13 mouse cellular contexts compared by ENCODE assay signal in the genomic region with DNA sequence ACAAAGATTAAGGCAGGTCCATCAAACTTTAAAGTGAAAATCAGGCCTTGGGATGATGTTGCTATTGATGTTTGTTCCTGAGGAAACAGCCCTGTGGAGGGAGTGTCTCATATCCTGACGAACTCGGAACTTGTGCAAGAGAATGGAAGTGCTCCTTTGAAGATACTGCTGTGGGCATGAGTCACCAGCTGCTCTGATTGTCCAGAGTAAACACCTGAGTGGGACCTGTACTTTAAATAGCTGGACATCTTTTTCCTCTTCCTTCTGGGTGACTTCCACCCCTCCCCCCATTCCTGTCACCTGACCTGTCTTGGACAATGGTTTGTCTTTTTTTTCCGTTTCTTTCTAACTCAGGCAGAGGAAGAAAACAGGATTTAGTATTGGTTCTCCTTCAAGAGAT. TPM values are rescaled to one million over a fixed set of nuclear protein-coding genes. Genes with fewer than 3 reads are reported as not detected.
DNase-seq lines count a peak whose midpoint lies in the region; ATAC-seq lines count a peak whose summit lies in the region.
"Had no signal": no experiment of that assay in that cellular context is flagged by ENCODE, and none has a peak within 500 bp of the region (broad histone marks: within the 10 kb centered on the region; RNA-seq: fewer than 3 reads in every experiment).

No protein-coding gene starts in this region.

- ATAC-seq in heart, embryonic 11.5 days (replicated peaks; ENCODE audit: insufficient number of reproducible peaks, low FRiP score, low TSS enrichment): no peak
- no peak for ATAC-seq in kidney, embryonic 15.5 days (replicated peaks; ENCODE audit: low FRiP score)
- ATAC-seq: inflammation-experienced regulatory T-cells, adult 6 months; midbrain, embryonic 16.5 days had no signal

- H3K4me3 ChIP-seq in heart, embryonic 11.5 days (ENCODE audit: low read depth, low read length): no peak overlapping the region
- no peak overlapping the region for H3K4me3 ChIP-seq in kidney, embryonic 15.5 days (replicated peaks)
- H3K4me3 ChIP-seq: embryonic facial prominence, embryonic 15.5 days had no signal

- H3K36me3 ChIP-seq in heart, embryonic 11.5 days (ENCODE audit: control insufficient read depth, insufficient read depth, low read length): no peaks in the 10 kb centered on the region
- no peaks in the 10 kb centered on the region for H3K36me3 ChIP-seq in kidney, embryonic 15.5 days
- H3K36me3 ChIP-seq: embryonic facial prominence, embryonic 15.5 days had no signal

- no peak overlapping the region for H3K27ac ChIP-seq in heart, embryonic 11.5 days (ENCODE audit: low read depth, low read length)
- H3K27ac ChIP-seq in kidney, embryonic 15.5 days: peak overlapping the region; percentile 7; the same call in 1 of the 2 replicates
- H3K27ac ChIP-seq: embryonic facial prominence, embryonic 15.5 days had no signal

- no peaks in the 10 kb centered on the region for H3K27me3 ChIP-seq in heart, embryonic 11.5 days (ENCODE audit: control insufficient read depth, insufficient read depth, low read length)
- H3K27me3 ChIP-seq in kidney, embryonic 15.5 days: no peaks in the 10 kb centered on the region
- H3K27me3 ChIP-seq: embryonic facial prominence, embryonic 15.5 days had no signal

- 51% methylated on average over 3 of the region's 3 CpGs for WGBS in heart, embryonic 11.5 days (ENCODE audit: insufficient replicate concordance)
- 68% methylated on average over 3 of the region's 3 CpGs for WGBS in kidney, embryonic 15.5 days

- H3K4me2 ChIP-seq in heart, embryonic 11.5 days: no peak overlapping the region
- no peak overlapping the region for H3K4me2 ChIP-seq in kidney, embryonic 15.5 days
- H3K4me2 ChIP-seq: embryonic facial prominence, embryonic 15.5 days had no signal

- H3K9me3 ChIP-seq in heart, embryonic 11.5 days (replicated peaks; ENCODE audit: control insufficient read depth, low read length): no peaks in the 10 kb centered on the region
- no peaks in the 10 kb centered on the region for H3K9me3 ChIP-seq in kidney, embryonic 15.5 days (replicated peaks)
- H3K9me3 ChIP-seq: embryonic facial prominence, embryonic 15.5 days had no signal

- peaks cover 4% of the 10 kb centered on the region for H3K4me1 ChIP-seq in heart, embryonic 11.5 days (ENCODE audit: control insufficient read depth, insufficient read depth, low read length)
- peaks cover 18% of the 10 kb centered on the region for H3K4me1 ChIP-seq in kidney, embryonic 15.5 days

- no peak overlapping the region for H3K9ac ChIP-seq in heart, embryonic 11.5 days (ENCODE audit: low read depth, low read length)
- no peak overlapping the region for H3K9ac ChIP-seq in kidney, embryonic 15.5 days
- H3K9ac ChIP-seq: embryonic facial prominence, embryonic 15.5 days had no signal

- DNase-seq in heart, adult 11 months: peak; percentile 98
- DNase-seq in heart, adult 9 months (ENCODE audit: low spot score in 2 of 2): peak; percentile 71 to 86
- DNase-seq in lung, postnatal 4 days: peak; percentile 55 to 58
- DNase-seq in urinary bladder, postnatal 10 days (ENCODE audit: low spot score): no peak
- DNase-seq in left cerebral cortex, adult 8-10 months (ENCODE audit: low spot score in 2 of 2): no peak
- no peak for DNase-seq in MN1 (ENCODE audit: low spot score)
- DNase-seq: cerebellum, adult 11 months; gastrocnemius, postnatal 10 days had no signal

RNA-seq across cellular contexts. Expression of a gene that starts 13.2 kb away (rescaled TPM):
- polyA plus RNA-seq in heart, embryonic 11.5 days (2014; fragmentation: Nextera tagmentation; extraction: Ambion mirVana): 6.1 and 8.1 TPM in 2 replicates
- polyA plus RNA-seq in kidney, embryonic 15.5 days (2015; fragmentation: Nextera tagmentation; extraction: Ambion mirVana): 15.3 and 17.0 TPM in 2 replicates
- total RNA-seq in left cerebral cortex, adult 8-10 months (2022): 10 to 100 TPM; 81.2 to 91.5 (median 85.3) TPM

RNA-seq across cellular contexts. Expression of a gene that starts 13.3 kb away (rescaled TPM):
- 32.4 and 35.8 TPM in 2 replicates for polyA plus RNA-seq in heart, embryonic 11.5 days (2014; fragmentation: Nextera tagmentation; extraction: Ambion mirVana)
- 38.6 and 40.7 TPM in 2 replicates for polyA plus RNA-seq in kidney, embryonic 15.5 days (2015; fragmentation: Nextera tagmentation; extraction: Ambion mirVana)
- 10 to 100 TPM; 19.8 to 23.3 (median 20.0) TPM for total RNA-seq in left cerebral cortex, adult 8-10 months (2022)

Comparison
In these comparisons a context has a peak if more than half of its experiments do, and no peak if none do; other contexts are left out.
1. DNase-seq: peak in heart, adult 11 months (single experiment), heart, adult 9 months (2 of 2) and lung, postnatal 4 days (2 of 2); none in urinary bladder, postnatal 10 days (single experiment), left cerebral cortex, adult 8-10 months (0 of 2) and MN1 (single experiment).